Mouse (Mus musculus) myocyte (in vitro differentiated cells): ENCODE results near the gene Enpp3.

Experiments used
- MYOD1 ChIP-seq, 3 experiments: IDR thresholded peaks; one replicate each; pipeline ENCODE4 v1.6.1; 2011; ENCODE audit warnings: control low read depth in 2 of 3, low read depth in 2 of 3, mild to moderate bottlenecking in 2 of 3, moderate library complexity in 1 of 3; ENCODE audit not compliant: insufficient read length in 2 of 3, control insufficient read depth in 1 of 3
- MYOG ChIP-seq, 3 experiments: IDR thresholded peaks; one replicate each; pipeline ENCODE4 v1.6.1; 2011; ENCODE audit warnings: control low read depth in 2 of 3, low read depth in 2 of 3, mild to moderate bottlenecking in 2 of 3; ENCODE audit not compliant: insufficient read length in 2 of 3, control insufficient read depth in 1 of 3, insufficient read depth in 1 of 3
- POLR2A ChIP-seq: IDR thresholded peaks from one replicate; pipeline ENCODE4 v1.6.1; 2011; ENCODE audit warnings: low read depth, mild to moderate bottlenecking, control low read depth, moderate library complexity; ENCODE audit not compliant: insufficient read length
- POLR2AphosphoS2 ChIP-seq: IDR thresholded peaks from one replicate; pipeline ENCODE4 v1.6.1; 2011; ENCODE audit warnings: low read depth, control low read depth; ENCODE audit not compliant: insufficient read length
- REST ChIP-seq: IDR thresholded peaks from one replicate; pipeline ENCODE4 v1.6.1; 2011; ENCODE audit warnings: mild to moderate bottlenecking, control low read depth, moderate library complexity; ENCODE audit not compliant: insufficient read depth, insufficient read length
- SRF ChIP-seq: IDR thresholded peaks from one replicate; pipeline ENCODE4 v1.6.1; 2011; ENCODE audit warnings: low read depth; ENCODE audit not compliant: control insufficient read depth, insufficient read length
- TCF12 ChIP-seq: IDR thresholded peaks from one replicate; pipeline ENCODE4 v1.6.1; 2011; ENCODE audit warnings: mild to moderate bottlenecking, control low read depth; ENCODE audit not compliant: poor library complexity, insufficient read depth, severe bottlenecking
- TCF3 ChIP-seq: IDR thresholded peaks from one replicate; pipeline ENCODE4 v1.6.1; 2011; ENCODE audit warnings: low read depth, control low read depth; ENCODE audit not compliant: insufficient read length
- USF1 ChIP-seq: IDR thresholded peaks from one replicate; pipeline ENCODE4 v1.6.1; 2011; ENCODE audit warnings: low read depth, mild to moderate bottlenecking, control low read depth, moderate library complexity

DNA sequence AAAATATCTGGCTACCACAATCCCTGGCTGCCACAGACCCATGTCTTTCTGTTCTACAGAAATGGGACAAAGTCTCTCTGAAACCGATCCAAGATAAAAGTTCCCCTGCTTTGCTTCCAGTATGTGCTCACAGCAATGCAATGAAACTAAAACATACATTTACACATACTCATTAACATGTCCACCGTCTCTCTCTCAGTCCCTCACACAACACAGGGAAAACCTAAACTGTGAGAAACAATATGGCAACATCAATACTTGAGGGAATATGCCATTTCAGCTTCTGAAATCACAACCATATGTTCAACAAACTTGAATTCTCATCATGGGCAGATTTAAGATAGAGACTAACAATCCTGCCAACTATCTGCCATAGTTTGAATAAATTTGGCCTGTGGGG lies 117.4 kb downstream of the Enpp3 start:
- TF ChIP-seq MYOG (IDR thresholded peaks at IDR 0.05; ENCODE audit: control insufficient read depth in 1 of 3, insufficient read depth in 1 of 3, insufficient read length in 2 of 3, low read depth in 2 of 3) (no peak), POLR2A (no peak), USF1 (no peak), MYOD1 (IDR thresholded peaks at IDR 0.05; ENCODE audit: control insufficient read depth in 1 of 3, insufficient read length in 2 of 3, low read depth in 2 of 3) (no peak), POLR2AphosphoS2 (no peak), SRF (no peak), TCF3 (no peak), REST (no peak), TCF12 (no peak)
